Mouse (Mus musculus): ENCODE results near the gene Cnksr3. TPM values are rescaled to one million over a fixed set of nuclear protein-coding genes. Genes with fewer than 3 reads are reported as not detected.

The Cnksr3 gene
- total RNA-seq (2021) = 1 to 10 TPM; 4.0 TPM
- long read RNA-seq, experiment 1, partial matches to known transcripts = 1 of 2 reads
- long read RNA-seq, experiment 1, other reads (novel, unspliced or antisense) = 1 of 2 reads
- long read RNA-seq, experiment 2, partial matches to known transcripts = 1 of 2 reads
- long read RNA-seq, experiment 2, other reads (novel, unspliced or antisense) = 0 of 2 reads

DNA sequence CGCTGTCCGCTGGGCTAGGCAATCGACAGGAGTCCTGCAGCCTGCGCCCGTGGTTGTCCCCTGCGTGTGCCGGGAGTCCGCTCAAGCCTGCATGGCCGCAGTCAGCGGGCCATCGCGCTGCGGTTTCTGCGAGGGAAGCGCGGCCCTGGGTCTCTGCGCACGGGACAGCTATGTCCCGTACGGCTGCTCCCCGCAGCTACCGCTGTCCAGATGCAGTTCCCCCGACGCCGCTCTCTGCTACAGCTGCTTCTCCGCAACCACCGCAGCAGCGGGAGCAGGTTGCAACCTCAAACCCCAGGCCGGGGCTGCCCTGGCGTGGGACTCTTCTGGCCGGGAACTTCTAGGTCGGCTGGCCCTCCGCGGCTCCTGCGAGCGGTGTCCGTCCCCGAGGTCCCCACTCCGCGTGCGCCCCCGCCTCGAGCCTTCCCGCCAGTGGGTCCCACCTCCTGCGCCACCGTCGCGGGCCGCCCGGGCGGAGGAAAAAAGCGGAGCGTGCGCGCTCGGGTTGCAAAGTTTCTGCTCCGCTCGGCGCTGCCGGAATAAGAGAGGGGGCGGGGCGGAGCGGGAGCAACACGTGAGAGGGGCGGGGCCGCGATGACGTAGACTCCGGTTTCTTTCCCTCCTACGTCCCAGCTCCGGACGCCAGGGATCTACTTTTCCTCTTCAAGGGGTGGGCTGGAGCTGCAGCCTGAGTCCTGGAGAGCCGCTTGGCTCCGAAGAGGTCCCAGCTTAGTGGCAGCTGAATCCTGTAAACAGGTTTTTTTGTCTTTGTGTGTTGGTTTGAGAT lies at the start of gene Cnksr3:
TSS of gene Cnksr3 (minus strand) at position 542 of the 787 bp plus-strand sequence.
- peak; percentile 94 for DNase-seq

GRCm38 (mm10) chr10:7260166-7261108 lies 48.4 kb upstream of the Cnksr3 start:
- no peak for DNase-seq

GRCm38 (mm10) chr10:7258607-7259006 lies 46.6 kb upstream of the Cnksr3 start:
- no peak for DNase-seq

DNA sequence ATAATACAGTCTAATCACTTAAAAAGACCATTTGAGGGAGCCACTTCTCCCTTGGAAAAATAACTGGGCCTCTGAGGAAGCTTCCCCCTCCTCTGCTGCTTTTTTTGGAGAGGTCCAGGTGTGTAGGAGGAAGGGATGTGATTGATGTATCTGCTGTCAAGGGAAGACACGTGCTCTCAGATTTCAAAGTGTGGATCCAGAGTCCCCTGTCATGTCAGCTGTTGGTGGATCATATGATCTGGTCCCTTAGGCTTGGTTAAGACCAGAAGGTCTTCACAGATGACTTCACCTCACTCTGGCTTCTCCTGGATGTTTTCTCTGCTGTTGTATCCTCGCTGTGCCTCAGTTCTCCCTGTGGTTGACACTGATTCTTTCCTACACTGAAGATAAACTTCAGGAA lies 38.4 kb upstream of the Cnksr3 start:
- no peak for DNase-seq

DNA sequence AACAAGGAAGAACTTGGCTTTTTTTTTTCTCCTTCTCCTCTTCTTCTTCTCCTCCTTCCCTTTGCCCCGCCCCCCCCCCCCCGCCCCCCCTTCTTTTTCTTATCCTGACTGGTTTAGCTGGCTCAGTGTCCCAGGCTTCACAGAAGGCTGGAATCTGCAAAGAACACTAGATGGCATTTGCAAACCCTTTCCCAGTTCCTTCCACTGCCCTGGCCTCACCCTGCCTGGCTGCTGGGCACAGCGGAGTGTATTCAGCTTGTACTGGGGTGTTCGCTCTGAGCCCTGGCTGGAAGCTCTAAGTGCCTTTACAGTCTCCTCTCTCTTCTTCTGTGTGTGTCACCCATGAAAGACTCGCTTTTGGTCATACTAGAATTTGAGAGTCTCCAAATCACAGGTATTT lies 22.6 kb upstream of the Cnksr3 start:
- no peak for DNase-seq

- no peak for DNase-seq
These were observed 5.6 kb upstream of the Cnksr3 start for GRCm38 (mm10) chr10:7217551-7218127.

DNA sequence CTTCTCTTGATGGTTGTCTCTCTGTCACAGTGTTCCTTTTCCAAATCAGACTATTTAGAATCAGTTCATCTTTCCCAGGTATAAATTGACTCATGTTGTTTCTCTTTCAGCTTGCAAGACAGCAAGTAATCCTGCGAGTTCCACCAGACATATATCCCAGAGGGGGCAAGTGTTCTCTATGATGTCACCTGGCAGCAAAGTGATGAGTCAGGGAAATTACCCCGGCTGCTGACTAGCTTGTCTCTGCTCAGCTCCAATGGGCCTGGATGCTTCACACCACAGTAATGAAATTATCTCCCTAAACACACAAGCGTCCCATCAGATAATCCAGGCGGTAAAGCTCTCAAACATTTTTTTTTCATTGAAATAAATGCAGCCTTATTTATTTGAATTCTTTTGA lies 2.7 kb upstream of the Cnksr3 start:
- DNase-seq = no peak

DNA sequence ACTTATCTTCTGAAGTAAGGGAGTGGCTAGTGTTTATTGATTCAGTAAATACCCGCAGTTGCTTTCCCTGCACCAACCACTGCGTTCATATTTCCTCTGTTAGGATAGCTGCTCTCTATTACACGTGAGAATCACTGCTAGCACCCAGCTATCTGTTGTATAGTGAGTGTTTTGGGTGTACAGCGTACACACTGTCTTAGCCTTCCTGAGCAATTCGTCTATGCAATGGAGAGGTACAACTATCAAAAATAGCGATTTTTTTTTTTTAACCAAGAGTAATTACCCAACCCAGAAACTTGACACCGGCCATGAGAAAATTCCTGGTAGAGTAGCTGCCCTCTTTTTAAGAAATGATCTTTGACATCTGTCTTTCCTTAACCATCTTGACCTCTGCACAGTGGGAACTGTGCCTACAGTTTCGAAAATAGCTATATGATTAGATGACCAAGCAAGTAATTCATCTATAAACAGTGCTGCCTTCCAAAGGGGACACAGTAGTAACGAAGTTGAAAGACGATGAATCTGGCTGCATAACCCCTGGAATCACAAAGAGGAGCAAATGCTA lies 1.1 kb upstream of the Cnksr3 start:
- DNase-seq = no peak

GRCm38 (mm10) chr10:7212537-7212936 lies 500 bp upstream of the Cnksr3 start:
- no peak for DNase-seq

- peak; percentile 72 for DNase-seq
These were observed 894 bp downstream of the Cnksr3 start for GRCm38 (mm10) chr10:7210991-7211695.

DNA sequence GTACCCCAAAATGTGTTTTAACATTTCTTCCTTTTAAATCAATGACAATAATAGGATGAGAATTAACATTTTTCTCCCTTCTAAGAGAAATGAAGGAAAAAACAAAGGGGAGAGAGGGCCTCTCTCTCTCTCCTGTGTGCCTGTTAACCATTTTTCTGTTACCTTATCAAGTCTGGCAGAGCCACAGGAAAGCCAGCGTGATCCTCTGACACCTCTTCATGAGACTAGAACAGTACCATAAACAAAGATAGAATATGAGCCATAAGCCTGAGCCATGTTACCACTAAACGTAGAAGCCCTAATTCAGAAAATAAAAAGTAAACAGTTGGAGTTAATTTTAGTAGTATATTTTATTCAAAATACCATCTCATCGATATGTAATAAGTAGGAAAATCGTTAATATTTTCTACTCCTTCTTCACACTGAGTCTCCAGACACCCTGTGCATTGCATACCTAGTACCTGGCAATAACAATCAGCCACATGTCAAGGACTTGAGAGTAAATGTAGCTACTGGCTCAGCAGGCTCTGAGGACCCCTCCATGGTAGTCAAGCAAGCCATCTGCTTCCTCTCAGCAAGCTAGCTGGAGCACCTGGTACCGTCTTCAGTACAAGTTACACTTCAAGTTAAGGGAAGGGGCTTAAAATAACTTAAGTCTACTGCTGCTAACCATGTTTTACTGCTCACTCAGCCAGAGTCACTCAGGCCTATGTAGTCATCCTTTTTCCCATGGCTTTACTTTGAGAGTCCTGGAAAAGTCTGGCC lies 2.2 kb downstream of the Cnksr3 start:
- DNase-seq = no peak

DNA sequence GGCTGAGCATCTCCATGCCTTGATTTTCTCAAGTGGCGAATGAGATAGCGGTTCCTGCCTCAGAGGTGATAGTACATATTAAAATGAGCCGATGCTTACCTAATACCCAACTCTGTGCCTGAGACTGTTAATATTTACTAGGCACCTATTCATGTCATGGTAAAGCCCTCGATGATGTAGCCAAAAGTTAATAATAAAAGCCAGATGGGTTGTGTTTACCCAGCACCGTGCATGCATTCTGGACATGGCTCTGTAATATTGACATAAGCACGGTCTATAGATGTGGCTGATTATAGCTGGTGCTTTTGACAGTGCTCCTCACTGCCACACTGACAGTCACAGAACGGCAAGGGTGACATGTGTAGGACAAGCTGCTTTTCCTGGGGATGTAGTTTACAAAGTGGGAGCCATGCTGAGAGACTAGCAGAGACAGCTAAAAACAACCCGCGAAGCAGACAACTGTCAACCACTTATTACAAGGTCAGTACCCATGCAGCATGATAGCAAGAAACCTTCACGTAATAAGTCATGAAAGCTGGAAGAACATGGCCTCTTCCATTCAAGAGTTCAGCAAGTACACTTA lies 3.1 kb downstream of the Cnksr3 start:
- no peak for DNase-seq

DNA sequence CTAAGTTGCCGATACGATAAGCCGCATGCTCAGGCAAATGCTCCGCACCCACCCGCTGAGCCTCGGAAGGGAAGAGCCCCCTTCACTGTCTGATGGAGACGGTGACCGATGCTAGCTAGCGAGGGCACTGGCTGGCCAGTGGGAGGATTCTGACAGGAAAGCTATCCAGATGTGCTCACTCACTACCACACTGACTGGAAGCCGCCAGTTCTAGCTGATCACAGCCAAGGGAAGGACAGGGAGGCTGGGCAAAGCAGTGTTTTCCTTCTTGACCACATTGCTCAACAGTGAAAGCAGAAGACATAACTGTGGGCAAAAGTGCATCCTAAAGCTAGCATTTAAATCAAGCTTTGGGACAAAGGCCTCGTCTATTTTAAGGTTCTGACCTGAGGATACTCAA lies 4.7 kb downstream of the Cnksr3 start:
- no peak for DNase-seq

DNA sequence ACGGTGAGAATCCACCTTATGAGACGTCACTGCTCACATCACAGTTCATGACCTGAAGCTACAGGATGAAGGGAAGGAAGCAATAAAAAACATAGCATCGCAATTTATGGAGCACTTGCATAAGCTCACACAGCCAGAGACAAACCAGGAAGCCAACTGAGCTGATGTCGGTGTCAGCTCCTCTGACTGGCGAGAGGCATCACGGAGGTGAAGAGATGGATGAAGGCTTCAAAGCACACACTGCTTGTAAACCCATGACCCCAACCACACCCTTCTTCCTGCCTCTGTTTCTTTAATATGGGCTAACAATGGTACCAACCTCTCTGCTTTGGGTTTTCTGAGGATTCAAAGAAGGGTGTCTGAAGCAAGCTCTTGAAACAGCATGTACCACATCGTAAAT lies 5.5 kb downstream of the Cnksr3 start:
- DNase-seq = no peak

DNA sequence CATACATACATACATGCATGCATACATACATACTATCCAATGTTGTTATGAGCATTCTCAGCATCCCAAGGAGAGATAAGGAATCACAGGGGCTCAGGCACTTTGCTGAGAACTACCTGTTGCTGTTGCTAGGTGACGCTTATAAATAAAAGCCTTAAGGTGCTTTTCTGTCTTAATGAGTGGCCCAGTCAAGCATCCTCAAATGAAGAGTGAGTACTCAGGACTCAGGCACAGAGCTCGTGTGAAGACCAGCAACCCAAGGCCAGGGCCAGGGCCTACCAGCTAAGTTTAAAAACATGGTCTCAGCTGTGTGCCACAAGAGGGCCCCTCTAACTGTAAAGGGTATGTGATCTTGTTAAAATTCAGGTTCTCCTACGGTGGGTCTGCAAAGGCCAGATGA lies 6.5 kb downstream of the Cnksr3 start:
- no peak for DNase-seq

- DNase-seq = no peak
These were observed 7.1 kb downstream of the Cnksr3 start for GRCm38 (mm10) chr10:7204953-7205352.

GRCm38 (mm10) chr10:7202576-7202975 lies 9.5 kb downstream of the Cnksr3 start:
- no peak for DNase-seq

DNA sequence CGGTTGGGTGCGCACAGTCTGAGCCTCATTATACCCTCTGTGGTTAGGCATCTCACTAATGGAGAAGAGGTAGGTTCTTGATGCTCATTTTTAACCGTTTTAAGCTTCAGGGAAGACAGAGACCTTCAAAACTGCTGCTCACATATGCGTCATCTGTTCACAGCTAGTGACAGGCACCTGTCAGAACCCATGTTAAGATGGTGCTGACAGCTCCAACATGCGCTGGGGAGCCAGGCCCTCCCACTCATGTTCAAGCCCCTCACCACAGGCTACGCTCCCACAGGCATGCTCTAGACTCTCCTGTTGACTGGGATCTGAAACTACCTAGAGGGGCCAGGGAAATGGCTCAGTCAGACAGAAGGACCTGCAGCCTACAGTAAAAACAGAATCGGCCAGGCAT lies 11.4 kb downstream of the Cnksr3 start:
- DNase-seq = no peak

- no peak for DNase-seq
These were observed 13.8 kb downstream of the Cnksr3 start for GRCm38 (mm10) chr10:7198201-7198600.

- no peak for DNase-seq
These were observed 14.3 kb downstream of the Cnksr3 start for GRCm38 (mm10) chr10:7197733-7198132.

All from gastrocnemius, postnatal 25 days (tissue).